Comparison of ENCODE assay signal across 17 mouse cellular contexts in genomic region chr11:35086029-35086428, GRCm38 (mm10). TPM values are rescaled to one million over a fixed set of nuclear protein-coding genes. Genes with fewer than 3 reads are reported as not detected.
DNase-seq lines count a peak whose midpoint lies in the region; ATAC-seq lines count a peak whose summit lies in the region.
"Had no signal": no experiment of that assay in that cellular context is flagged by ENCODE, and none has a peak within 500 bp of the region (broad histone marks: within the 10 kb centered on the region; RNA-seq: fewer than 3 reads in every experiment).

No protein-coding gene starts in this region.

- intact Hi-C loops in heart, postnatal 14 days (cut with DNase I), result no loop called here

- H3K9ac ChIP-seq in kidney, embryonic 15.5 days, result no peak overlapping the region
- H3K9ac ChIP-seq: hindbrain, embryonic 13.5 days; lung, embryonic 15.5 days had no signal

- no peak overlapping the region for H3K4me3 ChIP-seq in kidney, embryonic 15.5 days (replicated peaks)
- H3K4me3 ChIP-seq: hindbrain, embryonic 13.5 days; lung, embryonic 15.5 days had no signal

- 24% methylated on average over 5 of the region's 5 CpGs for WGBS in kidney, embryonic 15.5 days

- no peak for ATAC-seq in kidney, embryonic 15.5 days (replicated peaks; ENCODE audit: low FRiP score)
- ATAC-seq: intestine, postnatal 0 days had no signal

- no peak for DNase-seq in kidney, adult 18-20 months
- DNase-seq in urinary bladder, postnatal 14 days (ENCODE audit: low spot score), result peak; percentile 12
- no peak for DNase-seq in urinary bladder, postnatal 10 days (ENCODE audit: low spot score)
- DNase-seq in heart, postnatal 14 days, result peak; percentile 32 to 35
- no peak for DNase-seq in ovary, postnatal 14 days (ENCODE audit: low spot score)
- no peak for DNase-seq in cerebellum, postnatal 10 days
- no peak for DNase-seq in adrenal gland, adult (ENCODE audit: inconsistent age in 2 of 2, low spot score in 1 of 2)
- DNase-seq: adrenal gland, adult 2 months; cerebellum, adult 9-11 months; left cerebral cortex, postnatal 4 days; right cerebral cortex, postnatal 25 days; thymus, adult 18-20 months had no signal

- H3K27ac ChIP-seq in kidney, embryonic 15.5 days, result 0 out of 2 replicates have a peak overlapping the region, but pooled peaks have one; percentile 10
- H3K27ac ChIP-seq: hindbrain, embryonic 13.5 days; lung, embryonic 15.5 days had no signal

- no peaks in the 10 kb centered on the region for H3K36me3 ChIP-seq in kidney, embryonic 15.5 days
- H3K36me3 ChIP-seq: hindbrain, embryonic 13.5 days; lung, embryonic 15.5 days had no signal

- peaks cover 22% of the 10 kb centered on the region for H3K4me1 ChIP-seq in kidney, embryonic 15.5 days
- H3K4me1 ChIP-seq: lung, embryonic 15.5 days had no signal

- no peaks in the 10 kb centered on the region for H3K9me3 ChIP-seq in kidney, embryonic 15.5 days (replicated peaks)
- H3K9me3 ChIP-seq: hindbrain, embryonic 13.5 days; lung, embryonic 15.5 days had no signal

- H3K4me2 ChIP-seq in kidney, embryonic 15.5 days, result no peak overlapping the region
- H3K4me2 ChIP-seq: hindbrain, embryonic 13.5 days; lung, embryonic 15.5 days; midbrain, embryonic 11.5 days had no signal

- no peaks in the 10 kb centered on the region for H3K27me3 ChIP-seq in kidney, embryonic 15.5 days
- H3K27me3 ChIP-seq: hindbrain, embryonic 13.5 days; lung, embryonic 15.5 days had no signal

RNA-seq across cellular contexts. Expression of gene Slit3, which starts 35.0 kb away (rescaled TPM):
- polyA plus RNA-seq in kidney, embryonic 15.5 days (2015; fragmentation: Nextera tagmentation; extraction: Ambion mirVana), result 13.6 and 14.9 TPM in 2 replicates
- 10 to 100 TPM; 12.4 to 15.7 TPM for total RNA-seq in heart, postnatal 14 days (2021)

Comparison
In these comparisons a context has a peak if more than half of its experiments do, and no peak if none do; other contexts are left out.
1. DNase-seq: peak in urinary bladder, postnatal 14 days (single experiment) and heart, postnatal 14 days (2 of 2); none in kidney, adult 18-20 months (single experiment), urinary bladder, postnatal 10 days (single experiment), ovary, postnatal 14 days (single experiment), cerebellum, postnatal 10 days (0 of 2) and adrenal gland, adult (0 of 2).